Comparison of ENCODE assay signal across 9 mouse cellular contexts in genomic region chr11:77906747-77907174, GRCm38 (mm10). TPM values are rescaled to one million over a fixed set of nuclear protein-coding genes. Genes with fewer than 3 reads are reported as not detected.
DNase-seq lines count a peak whose midpoint lies in the region; ATAC-seq and TF ChIP-seq lines count a peak whose summit lies in the region.
"Had no signal": no experiment of that assay in that cellular context is flagged by ENCODE, and none has a peak within 500 bp of the region (broad histone marks: within the 10 kb centered on the region; RNA-seq: fewer than 3 reads in every experiment).

No protein-coding gene starts in this region.

- peaks cover 14% of the 10 kb centered on the region; the same call in 1 of the 2 replicates for H3K4me1 ChIP-seq in lung, embryonic 14.5 days (ENCODE audit: insufficient read depth)
- H3K4me1 ChIP-seq in embryonic facial prominence, embryonic 12.5 days, result peaks cover 23% of the 10 kb centered on the region
- peaks cover 19% of the 10 kb centered on the region for H3K4me1 ChIP-seq in limb, embryonic 12.5 days (replicated peaks)

- H3K4me3 ChIP-seq in lung, embryonic 14.5 days (ENCODE audit: low read depth, low read length), result no peak overlapping the region
- no peak overlapping the region for H3K4me3 ChIP-seq in embryonic facial prominence, embryonic 12.5 days
- no peak overlapping the region for H3K4me3 ChIP-seq in limb, embryonic 12.5 days (replicated peaks)

- ATAC-seq in lung, embryonic 14.5 days (ENCODE audit: insufficient read depth), result no peak
- ATAC-seq in embryonic facial prominence, embryonic 12.5 days (ENCODE audit: insufficient number of reproducible peaks, insufficient read depth, low FRiP score, low TSS enrichment), result no peak
- ATAC-seq in limb, embryonic 12.5 days (ENCODE audit: insufficient number of reproducible peaks, insufficient read depth, low FRiP score, low TSS enrichment, low read depth), result no peak

- no peaks in the 10 kb centered on the region for H3K36me3 ChIP-seq in lung, embryonic 14.5 days (ENCODE audit: insufficient read depth)
- no peaks in the 10 kb centered on the region for H3K36me3 ChIP-seq in embryonic facial prominence, embryonic 12.5 days
- no peaks in the 10 kb centered on the region for H3K36me3 ChIP-seq in limb, embryonic 12.5 days

- intact Hi-C loops in left cerebral cortex, postnatal 14 days (cut with DNase I), result no loop called here

- TF ChIP-seq CTCF in lung, embryonic 14.5 days (IDR thresholded peaks at IDR 0.05; ENCODE audit: low read depth), result no peak

- H3K27ac ChIP-seq in lung, embryonic 14.5 days (ENCODE audit: low read depth), result no peak overlapping the region
- no peak overlapping the region for H3K27ac ChIP-seq in embryonic facial prominence, embryonic 12.5 days
- H3K27ac ChIP-seq in limb, embryonic 12.5 days, result no peak overlapping the region

- WGBS in lung, embryonic 14.5 days, result 20% methylated on average over 9 of the region's 9 CpGs
- 9% methylated on average over 9 of the region's 9 CpGs for WGBS in embryonic facial prominence, embryonic 12.5 days
- 15% methylated on average over 9 of the region's 9 CpGs for WGBS in limb, embryonic 12.5 days

- peak overlapping the region; percentile 8; the same call in 1 of the 2 replicates for H3K4me2 ChIP-seq in lung, embryonic 14.5 days
- peak overlapping the region; percentile 11; the same call in 1 of the 2 replicates for H3K4me2 ChIP-seq in embryonic facial prominence, embryonic 12.5 days (replicated peaks)
- H3K4me2 ChIP-seq in limb, embryonic 12.5 days, result peak overlapping the region; percentile 27

- 0 out of 2 replicates have a peak, but pooled peaks cover 4% of the 10 kb centered on the region for H3K27me3 ChIP-seq in lung, embryonic 14.5 days (ENCODE audit: insufficient read depth, low read length)
- peaks cover 7% of the 10 kb centered on the region; the same call in 1 of the 2 replicates for H3K27me3 ChIP-seq in embryonic facial prominence, embryonic 12.5 days
- H3K27me3 ChIP-seq in limb, embryonic 12.5 days, result peaks cover 54% of the 10 kb centered on the region

- no peaks in the 10 kb centered on the region for H3K9me3 ChIP-seq in lung, embryonic 14.5 days (ENCODE audit: low read depth, low read length)
- no peaks in the 10 kb centered on the region for H3K9me3 ChIP-seq in embryonic facial prominence, embryonic 12.5 days
- H3K9me3 ChIP-seq in limb, embryonic 12.5 days, result no peaks in the 10 kb centered on the region

- DNase-seq in lung, embryonic 14.5 days, result no peak
- DNase-seq in lung, postnatal 4 days, result no peak
- peak; percentile 54 for DNase-seq in retina, embryonic 14.5 days (ENCODE audit: low spot score)
- no peak for DNase-seq in urinary bladder, postnatal 14 days (ENCODE audit: low spot score)
- DNase-seq in frontal cortex, postnatal 10 days (ENCODE audit: low spot score in 2 of 2), result no peak
- DNase-seq in left cerebral cortex, postnatal 14 days (ENCODE audit: low spot score in 2 of 2), result no peak

- no peak overlapping the region for H3K9ac ChIP-seq in lung, embryonic 14.5 days
- peak overlapping the region; percentile 10; the same call in 1 of the 2 replicates for H3K9ac ChIP-seq in embryonic facial prominence, embryonic 12.5 days
- peak overlapping the region; percentile 40; the same call in 1 of the 2 replicates for H3K9ac ChIP-seq in limb, embryonic 12.5 days (replicated peaks)

RNA-seq across cellular contexts. Expression of gene Pipox, which starts 12.9 kb away (rescaled TPM):
- polyA plus RNA-seq in lung, embryonic 14.5 days (2014; fragmentation: Nextera tagmentation; extraction: Ambion mirVana), result 0.88 and 1.6 TPM in 2 replicates
- polyA plus RNA-seq in embryonic facial prominence, embryonic 12.5 days (2016; fragmentation: Nextera tagmentation; extraction: Ambion mirVana), result 1.7 and 3.2 TPM in 2 replicates
- 0.41 and 0.66 TPM in 2 replicates for polyA plus RNA-seq in limb, embryonic 12.5 days (2016; fragmentation: Nextera tagmentation; extraction: Ambion mirVana)
- total RNA-seq in left cerebral cortex, postnatal 14 days (2021), result under 1 TPM; 0.18 to 0.70 TPM
- total RNA-seq: hematopoietic stem cell, adult 5-6 weeks had no signal

RNA-seq across cellular contexts. Expression of gene Sez6, which starts 23.8 kb away (rescaled TPM):
- polyA plus RNA-seq in lung, embryonic 14.5 days (2014; fragmentation: Nextera tagmentation; extraction: Ambion mirVana), result 0.05 and 0.22 TPM in 2 replicates
- 2.0 and 2.4 TPM in 2 replicates for polyA plus RNA-seq in embryonic facial prominence, embryonic 12.5 days (2016; fragmentation: Nextera tagmentation; extraction: Ambion mirVana)
- 0.06 TPM in 1 of 2 replicates, not detected in the other for polyA plus RNA-seq in limb, embryonic 12.5 days (2016; fragmentation: Nextera tagmentation; extraction: Ambion mirVana)
- 100 to 1,000 TPM; 153 to 196 TPM for total RNA-seq in left cerebral cortex, postnatal 14 days (2021)
- total RNA-seq: hematopoietic stem cell, adult 5-6 weeks had no signal
